Mouse (Mus musculus) cerebellum, postnatal 10 days (tissue): ENCODE data around the gene Aldh1l2.

ENCODE experiments used
- DNase-seq, 2 experiments: peaks; one replicate each; pipeline ENCODE4 v3.0.0; 2021; ENCODE audit warnings: mixed read lengths in 2 of 2

The Aldh1l2 gene

DNA sequence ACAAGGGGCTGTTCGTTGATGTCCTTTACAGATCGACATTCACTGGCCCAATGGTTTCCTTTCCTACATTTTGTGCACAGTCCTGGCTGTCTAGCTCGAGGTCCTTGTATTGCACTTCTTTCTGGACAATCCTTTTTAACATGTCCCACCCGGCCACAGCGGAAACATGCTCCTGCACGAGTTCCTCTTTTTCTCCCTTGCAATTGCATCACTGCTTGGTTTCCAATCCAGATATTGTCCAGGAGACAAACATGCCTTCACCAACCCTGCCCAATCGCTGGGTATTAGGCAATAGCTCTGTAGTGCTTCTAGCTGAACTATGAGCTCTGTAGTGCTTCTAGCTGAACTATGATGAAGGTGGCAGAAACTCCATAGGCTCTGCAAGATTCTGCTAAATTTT lies 85.4 kb downstream of the Aldh1l2 start:
- no peak for DNase-seq
